Mouse (Mus musculus) heart, postnatal 4 days (tissue): ENCODE results near the gene Duoxa1. TPM values are rescaled to one million over a fixed set of nuclear protein-coding genes. Genes with fewer than 3 reads are reported as not detected.
A peak's percentile ranks its signal among the peaks of the same experiment; 100 is the strongest.
"Not testable (repeated sequence)": the region's sequence is repeated elsewhere in the genome, so short reads cannot be mapped to it uniquely, and the experiment has no call there.

Source experiments
- DNase-seq: peaks from one replicate; pipeline ENCODE4 v3.0.0; 2021
- total RNA-seq, 2 experiments: library from RNA; stranded (reverse); gene quantifications; 2 replicates each; pipeline ENCODE4 v1.2.3; 2021

Duoxa1 gene
- total RNA-seq, 2 experiments from 2014 or later, result not detected

DNA sequence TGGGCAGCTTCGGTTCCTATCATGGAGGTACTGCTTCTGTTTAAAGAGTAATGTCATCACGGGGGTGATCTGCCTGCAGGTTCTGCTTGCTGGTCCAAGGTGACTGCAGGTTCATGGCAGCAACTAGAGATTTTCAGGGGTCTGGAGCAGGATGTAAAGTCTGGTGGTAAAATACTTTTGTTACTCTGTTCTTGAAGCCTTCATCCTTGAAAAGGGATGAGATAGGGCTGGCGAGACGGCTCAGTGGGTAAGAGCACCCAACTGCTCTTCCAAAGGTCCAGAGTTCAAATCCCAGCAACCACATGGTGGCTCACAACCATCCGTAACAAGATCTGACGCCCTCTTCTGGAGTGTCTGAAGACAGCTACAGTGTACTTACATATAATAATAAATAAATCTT lies 16.8 kb upstream of the Duoxa1 start:
- not testable (repeated sequence) for DNase-seq

DNA sequence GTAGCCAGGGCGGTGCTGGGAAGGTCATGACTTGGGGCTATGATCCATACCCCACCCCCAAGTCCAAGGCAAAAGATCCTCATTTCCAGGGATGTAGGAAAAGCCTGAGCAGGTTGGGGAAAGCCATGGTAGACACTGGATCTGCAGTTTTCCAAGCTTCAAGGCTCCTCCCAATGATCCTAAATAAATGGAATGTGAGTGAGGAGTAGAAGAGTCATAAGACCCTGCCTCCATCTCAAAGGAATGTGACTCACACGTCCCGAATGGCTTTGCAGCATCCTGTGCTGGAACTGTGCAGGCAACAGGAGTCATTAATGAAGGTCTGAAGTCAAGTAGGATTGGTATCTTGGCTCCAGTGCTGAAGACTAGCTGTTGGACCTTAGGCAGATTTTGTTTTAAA lies 14.5 kb upstream of the Duoxa1 start:
- no peak for DNase-seq

DNA sequence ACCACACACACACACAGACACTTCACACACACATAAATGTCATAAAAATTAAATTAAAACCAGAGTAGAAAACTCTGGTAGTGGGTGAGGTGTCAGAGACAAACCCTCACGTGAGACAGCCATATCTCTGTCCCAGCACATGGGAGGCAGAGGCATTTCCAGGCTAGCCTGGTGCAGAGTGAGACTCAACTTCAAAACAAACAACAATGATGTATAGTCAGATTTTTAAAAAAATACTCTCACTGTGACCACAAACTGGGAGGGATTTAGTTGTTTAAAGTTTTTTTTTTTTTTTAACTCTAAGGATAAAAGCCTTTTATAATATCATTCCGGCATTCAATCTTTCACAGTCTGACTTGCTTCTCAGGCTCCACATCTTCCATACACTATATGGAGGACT lies 11.8 kb upstream of the Duoxa1 start:
- no peak for DNase-seq

DNA sequence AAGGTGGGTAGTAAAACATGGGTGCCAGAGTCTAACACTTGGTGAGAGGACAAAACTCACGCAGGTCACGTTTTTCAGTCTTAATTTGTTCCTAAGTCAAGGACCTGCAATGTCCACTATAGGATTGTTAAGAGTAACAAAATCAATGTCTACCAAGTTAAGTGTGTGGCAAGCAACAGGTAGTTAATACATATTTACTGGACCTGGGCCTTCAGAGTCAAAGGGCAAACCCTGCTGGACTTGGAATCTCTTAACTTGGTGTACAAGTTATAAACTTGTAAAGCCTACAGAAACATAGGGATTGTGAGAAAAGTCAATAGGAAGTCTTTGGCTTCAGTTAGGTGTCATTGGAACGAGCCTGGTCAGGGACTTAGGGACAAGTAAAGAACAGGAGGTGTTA lies 11.1 kb upstream of the Duoxa1 start:
- no peak for DNase-seq

DNA sequence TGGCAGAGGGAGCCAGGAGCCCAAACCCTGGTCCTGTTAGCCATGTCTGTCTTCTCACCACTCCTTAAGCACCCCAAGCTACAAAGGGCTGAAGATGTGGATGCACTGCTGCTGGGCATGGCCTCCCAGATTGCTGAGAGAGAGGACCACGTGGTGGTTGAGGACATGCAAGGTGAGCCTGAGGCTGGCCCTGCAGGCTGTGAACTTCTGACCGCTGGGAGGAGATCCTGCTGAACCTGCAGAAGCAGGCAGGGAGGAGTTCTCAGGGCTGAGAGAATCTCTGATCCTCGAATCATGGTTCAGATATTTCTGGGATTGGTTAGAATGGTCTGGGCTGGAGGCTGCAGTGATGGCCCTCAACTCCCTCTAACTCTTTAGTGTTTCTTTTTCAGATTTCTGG lies 10.4 kb upstream of the Duoxa1 start:
- DNase-seq, result no peak

DNA sequence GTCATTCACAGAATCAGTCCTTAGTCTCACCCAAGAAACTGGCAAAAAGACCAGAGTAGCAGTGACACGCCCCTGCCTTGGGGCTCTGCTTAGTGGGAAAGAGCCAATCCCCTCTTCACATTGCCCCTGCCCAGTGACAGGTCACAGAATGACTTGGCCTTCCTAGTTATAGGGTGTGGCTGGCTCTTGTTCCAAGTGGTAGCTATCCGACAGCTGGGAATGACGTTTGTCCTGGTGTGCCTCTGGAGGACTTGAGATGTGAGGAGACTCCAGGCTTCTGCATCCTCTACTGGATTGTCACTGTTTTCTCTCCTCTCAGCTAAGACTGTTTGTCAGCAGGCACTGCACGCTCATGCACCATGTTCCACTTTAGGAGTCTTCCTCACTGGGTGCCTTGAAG lies 3.9 kb upstream of the Duoxa1 start:
- DNase-seq, result no peak

DNA sequence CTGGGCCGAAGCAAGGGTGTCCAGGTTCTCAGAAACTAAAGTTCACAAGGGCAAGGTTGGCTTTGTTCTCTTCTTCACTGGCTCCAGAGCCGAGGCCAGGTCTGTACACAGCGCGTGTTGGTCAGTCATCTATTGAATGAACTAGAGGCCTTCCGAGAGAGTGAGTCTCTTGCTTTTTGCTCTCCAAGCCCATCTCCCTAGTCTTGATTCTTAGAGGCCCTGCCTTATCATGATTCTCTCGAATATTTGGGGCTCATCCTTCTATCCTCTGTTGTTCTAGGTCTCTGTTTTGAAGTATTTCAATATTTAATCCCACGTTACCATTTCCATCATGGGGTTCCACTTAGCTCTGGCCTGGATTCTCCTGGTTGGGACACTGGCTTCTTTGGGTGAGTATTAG lies 1.8 kb upstream of the Duoxa1 start, which contains the start of gene Duox1:
TSS of gene Duox1 (plus strand) at position 301 of the 400 bp plus-strand sequence.
- no peak for DNase-seq

DNA sequence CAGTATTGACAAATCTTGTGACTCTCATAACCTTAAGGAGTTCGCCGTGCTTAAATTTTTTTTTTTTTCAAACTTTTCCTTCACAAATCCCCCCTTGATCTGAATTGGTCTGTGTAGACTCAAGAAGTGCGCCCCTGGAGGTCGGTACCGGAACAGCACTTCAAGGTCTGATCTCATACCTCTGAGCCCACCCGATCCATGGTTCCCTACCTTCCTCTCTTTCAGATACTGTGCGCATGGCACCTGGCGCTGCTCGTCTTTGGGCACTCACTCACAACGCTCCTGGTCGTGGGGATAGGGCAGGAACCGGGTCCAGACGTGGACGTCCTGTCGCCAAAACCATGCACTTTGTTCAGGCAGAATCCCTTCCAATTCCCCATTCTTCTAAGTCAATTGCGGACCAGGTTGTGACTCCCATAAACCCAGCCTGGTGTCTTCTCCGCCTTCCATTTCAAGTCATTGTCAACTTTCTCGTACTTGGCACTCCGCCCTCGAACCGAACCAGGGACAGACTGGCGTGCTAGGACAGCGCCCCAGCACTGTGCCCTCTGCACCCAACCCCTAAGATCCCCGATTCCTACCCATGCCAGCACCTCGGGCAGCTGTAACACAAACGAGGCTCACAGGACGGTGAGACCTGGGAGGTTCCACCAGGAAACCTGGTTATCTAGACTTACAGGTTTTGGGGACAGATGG lies 660 bp downstream of the Duoxa1 start:
- DNase-seq, result peak; percentile 76

DNA sequence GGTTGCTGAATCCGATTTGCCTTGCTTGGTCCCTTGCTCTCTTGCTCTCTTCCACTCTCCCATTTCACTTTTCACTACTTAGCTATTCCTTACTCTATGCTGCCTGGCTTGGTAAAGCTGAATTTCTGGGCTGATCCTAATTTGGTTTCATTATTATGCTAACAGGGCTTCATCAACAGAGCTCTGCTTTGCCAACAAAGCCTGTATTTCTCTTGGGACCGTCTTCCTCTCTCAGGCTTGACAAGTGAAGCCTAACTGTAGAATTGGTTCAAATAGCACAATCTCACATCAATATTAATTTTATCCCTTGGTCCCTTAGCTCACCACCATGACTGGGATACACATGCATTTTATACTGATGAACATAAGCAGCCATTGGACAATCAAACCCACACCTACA lies 2.0 kb downstream of the Duoxa1 start:
- DNase-seq, result no peak

DNA sequence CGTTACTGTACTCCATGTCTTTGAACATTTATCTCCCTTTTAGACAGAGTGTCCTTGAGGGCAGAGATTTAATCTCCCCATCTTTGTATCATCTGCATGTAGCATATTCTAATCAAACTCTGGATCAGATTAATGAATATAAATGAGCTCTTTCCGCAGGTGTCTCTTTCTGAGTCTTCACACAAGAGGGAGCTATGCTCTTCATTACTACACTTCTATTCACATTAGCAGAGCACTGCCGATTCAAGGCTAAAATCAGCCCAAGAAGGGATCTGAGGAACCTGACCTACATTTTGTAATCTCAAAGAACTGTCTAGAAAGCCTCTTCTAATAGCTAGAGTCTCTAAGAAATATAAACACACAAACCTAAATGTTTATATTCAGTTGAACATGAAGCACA lies 3.9 kb downstream of the Duoxa1 start:
- no peak for DNase-seq

DNA sequence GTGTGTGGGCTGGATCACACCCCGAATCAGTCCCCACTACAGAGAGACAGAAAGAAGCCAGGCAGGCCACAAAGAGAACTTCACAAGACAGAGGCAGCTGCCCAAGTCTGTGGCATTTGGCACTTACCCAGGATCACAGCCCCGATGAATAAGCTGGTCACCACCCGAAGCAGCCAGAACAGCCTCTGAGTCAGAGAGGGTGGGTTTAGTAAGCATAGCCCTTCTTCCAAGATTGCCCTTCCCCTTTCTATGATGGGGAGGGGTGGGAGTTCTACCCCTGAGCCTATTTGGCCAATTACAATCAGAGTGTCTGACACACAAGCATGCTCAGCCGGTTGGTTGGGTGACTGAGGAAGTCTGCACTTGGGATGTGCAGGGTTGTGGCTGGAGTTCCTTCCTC lies 7.3 kb downstream of the Duoxa1 start:
- DNase-seq, result no peak

DNA sequence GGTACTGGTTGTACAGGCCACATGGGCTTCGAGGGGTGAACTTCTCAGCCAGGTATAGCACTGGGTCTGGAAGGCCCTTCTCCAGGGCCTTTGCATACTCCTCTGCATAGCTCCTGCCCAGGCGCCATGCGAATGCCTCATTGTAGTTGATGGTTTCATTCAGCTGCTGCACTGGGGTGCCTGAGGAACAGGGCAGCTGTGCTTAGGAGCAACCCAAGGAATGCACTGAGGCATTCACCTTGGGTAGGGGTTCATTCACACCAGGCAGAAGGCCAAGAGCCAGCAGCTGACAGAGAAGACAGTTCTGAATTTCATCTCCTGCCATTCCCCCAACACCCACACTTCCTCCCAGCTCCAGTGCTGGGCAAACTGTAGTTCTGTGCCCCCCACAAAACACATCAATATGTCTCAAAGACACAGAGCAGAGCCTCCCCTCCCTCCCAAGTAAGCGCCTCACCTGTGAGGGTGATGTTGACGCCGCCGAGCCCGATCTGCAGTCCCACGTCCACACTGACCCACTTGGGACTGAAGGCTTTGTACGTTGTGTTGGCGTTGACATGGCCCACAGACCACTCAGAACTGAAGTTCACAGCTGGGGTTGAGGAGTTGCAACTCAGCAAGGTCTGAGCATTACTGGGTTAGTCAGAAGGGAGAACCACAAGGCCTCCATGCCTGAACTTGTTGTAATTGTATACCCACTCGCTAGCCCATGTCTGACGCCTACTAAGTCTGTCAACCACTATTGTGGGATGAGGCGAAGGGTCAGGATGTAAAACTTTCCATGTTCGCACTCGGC lies 8.2 kb downstream of the Duoxa1 start:
- DNase-seq, result no peak

DNA sequence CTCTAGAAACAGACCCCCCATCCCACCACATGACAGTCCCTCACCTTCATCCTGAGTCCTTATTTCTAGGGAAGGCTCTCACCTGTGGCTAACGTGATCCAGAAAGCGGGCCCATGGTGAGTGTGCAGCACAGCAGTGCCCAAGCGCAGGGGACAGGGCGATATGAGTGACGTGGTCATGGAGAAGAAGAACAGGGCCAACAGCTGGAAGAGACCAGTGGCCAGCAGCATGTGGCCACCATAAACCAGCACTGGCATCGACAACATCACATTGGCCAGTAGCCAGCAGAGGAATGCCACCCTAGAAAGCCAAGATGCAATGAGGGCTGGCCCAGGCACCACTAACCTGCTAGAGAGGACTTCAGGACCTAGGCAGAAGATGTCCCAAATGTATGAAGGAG lies 9.0 kb downstream of the Duoxa1 start:
- DNase-seq, result no peak

DNA sequence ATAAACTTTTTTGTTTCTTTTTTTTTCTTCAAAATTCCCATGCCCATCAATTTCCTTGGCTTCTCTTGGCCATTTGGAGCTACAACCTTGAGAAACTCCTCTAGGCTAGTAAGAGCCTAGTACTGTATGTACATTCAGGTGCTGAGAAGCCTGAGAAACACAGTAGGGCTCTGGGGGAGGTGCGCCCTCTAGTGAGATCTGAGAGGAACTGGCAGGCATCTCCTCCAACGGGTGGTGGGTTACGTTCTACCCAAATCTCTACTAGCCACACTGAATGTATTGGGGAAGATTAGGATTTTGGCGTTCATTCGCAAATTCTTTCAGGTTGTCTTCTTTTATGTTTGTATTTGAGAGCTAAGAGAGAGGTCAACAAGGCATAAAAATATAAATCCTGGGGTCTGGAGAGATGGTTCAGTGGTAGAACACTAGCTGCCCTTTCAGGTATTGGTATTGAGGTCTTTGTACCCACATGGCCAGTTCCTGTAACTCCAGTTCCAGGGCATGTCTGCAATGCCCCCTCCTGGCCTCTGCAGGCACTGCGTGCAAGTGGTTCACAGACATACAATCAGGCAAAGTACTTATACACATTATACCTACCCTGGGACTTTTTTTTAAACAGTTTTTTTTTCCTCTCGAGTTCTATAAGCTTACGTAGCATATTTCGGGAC lies 10.8 kb downstream of the Duoxa1 start:
- peak; percentile 74 for DNase-seq

DNA sequence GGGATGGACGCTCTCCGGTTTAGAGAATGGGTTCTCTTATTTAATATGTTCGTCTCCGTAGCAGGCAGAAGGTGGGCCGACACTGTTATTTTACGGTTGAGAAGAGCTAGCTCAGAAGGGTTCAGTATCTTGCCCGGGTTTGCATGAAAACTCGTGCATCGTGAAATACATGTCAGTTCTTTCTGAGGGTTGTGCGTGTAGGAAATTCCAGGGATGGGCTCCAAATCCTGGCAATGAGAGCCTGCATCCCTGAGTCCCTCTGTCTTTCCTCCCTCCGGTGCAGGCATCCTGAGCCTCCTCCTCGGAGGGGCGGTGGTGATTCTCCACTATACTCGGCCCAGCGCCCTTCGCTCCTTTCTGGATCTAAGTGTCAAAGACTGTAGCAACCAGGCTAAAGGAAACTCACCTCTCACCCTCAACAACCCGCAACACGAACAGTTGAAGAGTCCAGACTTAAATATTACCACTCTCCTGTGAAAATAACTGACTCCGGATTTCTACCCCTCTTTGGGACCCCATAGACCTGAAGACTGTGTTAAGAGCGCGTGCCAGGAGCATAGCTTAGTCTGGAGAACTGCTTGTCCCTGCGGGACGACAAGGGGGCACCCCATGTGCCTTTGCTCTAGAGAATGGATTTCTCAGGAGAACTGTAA lies 11.5 kb downstream of the Duoxa1 start:
- DNase-seq, result no peak

DNA sequence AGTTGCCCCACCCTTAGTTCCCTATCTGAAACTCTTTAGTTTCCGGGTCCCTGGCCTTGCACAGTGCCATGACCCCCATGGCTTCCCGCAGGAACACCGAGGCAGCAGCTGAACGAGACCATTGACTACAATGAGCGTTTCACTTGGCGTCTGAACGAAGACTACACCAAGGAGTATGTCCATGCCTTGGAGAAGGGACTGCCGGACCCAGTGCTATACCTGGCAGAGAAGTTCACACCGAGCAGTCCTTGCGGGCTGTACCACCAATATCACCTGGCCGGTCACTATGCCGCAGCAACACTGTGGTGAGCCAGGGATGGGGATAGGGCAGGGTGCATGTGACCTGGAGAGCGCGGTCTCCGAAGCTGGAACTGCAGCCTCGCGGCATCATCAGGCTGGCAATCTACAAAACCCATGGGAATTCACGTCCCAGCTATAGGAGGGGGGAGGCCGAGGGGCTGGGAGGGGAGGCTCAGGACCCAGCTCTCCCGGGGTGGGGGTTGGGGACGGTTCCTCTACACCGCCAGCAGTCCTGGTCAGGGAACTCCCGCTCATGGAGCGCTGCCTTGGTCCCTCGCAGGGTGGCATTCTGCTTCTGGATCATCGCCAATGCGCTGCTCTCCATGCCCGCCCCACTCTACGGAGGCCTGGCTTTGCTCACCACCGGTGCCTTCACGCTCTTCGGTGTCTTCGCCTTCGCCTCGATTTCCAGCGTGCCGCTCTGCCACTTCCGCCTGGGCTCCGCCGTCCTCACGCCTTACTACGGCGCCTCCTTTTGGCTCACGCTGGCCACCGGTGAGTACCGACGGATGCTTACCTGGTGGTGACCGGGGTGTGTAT lies 12.2 kb downstream of the Duoxa1 start:
- DNase-seq, result peak; percentile 54

DNA sequence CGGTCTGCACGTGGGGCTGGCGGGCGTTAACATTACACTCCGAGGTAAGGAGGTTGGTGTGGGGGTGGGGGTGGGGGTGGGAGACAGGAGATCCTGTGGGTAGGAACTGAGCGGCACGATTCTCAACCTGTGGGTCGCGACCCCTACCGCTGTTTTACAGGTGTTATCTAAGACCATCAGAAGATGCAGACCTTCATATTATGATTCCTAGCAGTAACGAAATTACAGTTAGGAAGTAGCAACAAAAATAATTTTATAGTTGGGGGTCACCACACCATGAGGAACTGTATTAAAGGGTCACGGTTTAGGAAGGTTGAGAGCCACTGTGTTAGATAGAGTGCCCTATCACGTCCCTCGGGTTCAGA lies 12.9 kb downstream of the Duoxa1 start:
- DNase-seq, result no peak

DNA sequence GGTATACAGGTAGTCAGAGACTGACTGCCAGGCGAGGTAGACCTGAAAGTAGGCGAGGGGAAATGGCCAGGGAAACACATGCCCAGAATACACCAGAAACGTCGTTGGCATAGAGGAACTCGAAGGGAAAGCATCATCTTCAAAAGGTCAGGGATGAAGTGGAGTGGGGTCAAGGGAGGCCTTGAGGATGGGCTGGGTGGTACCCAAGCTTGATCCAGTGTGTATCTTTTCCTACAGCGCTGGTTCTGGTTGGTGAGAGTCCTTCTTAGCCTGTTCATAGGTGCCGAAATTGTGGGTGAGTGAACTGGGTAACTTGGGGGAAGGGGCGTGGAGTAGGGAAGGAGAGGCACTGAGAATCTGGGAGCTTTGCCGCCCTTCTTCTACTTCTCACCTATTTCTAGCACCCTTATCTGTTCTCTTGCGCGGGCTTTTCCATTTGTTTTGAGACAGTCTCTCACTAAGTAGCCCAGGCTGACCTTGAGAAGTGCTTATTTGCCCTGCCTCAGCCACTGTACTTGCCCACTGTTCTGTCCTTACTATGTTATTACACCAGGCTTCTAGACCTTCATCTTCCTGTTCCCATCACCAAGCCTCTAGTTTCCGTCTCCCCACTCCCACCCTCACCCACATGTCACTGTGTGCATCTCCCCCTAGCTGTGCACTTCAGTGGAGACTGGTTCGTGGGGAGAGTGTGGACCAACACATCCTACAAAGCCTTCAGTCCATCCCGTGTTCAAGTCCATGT lies 13.4 kb downstream of the Duoxa1 start:
- no peak for DNase-seq

DNA sequence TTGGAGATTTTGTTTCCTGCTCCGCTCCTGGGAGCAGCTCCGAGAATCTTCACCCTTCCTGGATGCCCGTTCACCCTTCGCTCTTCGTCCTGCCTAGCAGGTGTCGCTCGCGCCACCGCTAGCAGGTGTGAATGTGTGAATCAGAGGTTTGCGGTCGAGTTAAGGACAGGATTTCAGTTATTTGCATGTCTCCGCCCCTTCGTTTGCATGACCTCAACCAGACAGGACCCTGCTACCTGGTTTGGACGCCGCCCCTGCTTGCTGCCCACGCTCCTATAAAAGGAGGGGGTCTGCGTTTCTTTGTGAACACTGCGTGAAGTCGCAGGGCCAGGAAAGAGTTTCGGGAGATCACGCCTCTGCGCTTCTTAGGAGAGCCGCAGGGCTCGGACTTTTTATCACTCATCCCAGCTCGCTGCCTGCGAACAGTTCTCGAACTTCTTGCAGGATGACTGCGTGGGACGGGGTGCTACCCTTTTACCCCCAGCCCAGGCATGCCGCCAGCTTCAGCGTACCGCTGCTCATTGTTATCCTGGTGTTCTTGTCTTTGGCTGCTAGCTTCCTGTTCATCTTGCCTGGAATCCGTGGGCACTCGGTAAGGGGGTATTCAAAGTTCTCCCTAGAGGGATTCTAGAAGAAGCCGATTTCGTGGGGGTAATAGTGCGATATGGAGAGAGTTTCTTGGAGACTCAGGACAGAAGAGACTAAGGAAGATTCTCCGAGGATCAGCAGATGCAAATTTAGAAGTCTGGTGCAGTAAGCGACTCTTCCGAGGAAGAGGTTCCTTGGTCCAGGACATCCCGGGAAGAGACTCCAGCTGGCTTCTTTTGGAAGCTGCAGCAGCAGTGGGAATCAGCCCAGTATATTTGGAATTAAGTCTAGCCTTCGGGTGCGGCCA lies 14.7 kb downstream of the Duoxa1 start, which contains the start of gene Duoxa2:
TSS of gene Duoxa2 (plus strand) at position 305 of the 895 bp plus-strand sequence.
- DNase-seq, result peak; percentile 35

DNA sequence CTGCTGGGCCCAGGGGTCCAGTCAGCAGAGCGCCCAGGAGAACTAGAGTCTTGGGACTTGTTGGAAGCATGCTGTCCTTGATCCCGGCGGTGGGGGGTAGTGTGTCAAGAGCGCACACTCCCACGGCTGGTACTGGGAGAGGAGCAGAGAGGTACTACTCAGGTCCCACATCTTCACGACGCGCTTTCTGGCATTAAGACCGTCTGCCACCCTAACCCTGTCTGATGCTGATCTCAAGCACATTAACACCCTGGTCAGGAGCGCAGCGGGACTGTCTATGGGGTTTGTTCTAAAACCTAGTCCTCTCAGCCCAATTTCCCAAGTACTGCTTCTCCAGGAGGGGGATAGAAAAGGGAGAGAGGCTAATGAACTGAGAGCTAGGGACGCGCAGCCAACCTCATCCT lies 15.4 kb downstream of the Duoxa1 start, which contains the start of gene Duox2:
TSS of gene Duox2 (minus strand) at position 354 of the 404 bp plus-strand sequence.
- no peak for DNase-seq
